Mouse (Mus musculus): ENCODE measurements at regions not wholly inside any gene's neighbourhood (a gene's known extent, or its start where the extent isn't known, plus 50 kb on each side); places are given as distances from the start of the nearest gene placed in this dataset.

GRCm38 (mm10) chr6:51272136-51272736 lies 160.2 kb upstream of the Nfe2l3 start:
- no peaks in the 10 kb centered on the region for H3K4me1 ChIP-seq (replicated peaks; ENCODE audit: control insufficient read depth, insufficient read depth)
- no peak overlapping the region for H3K27ac ChIP-seq (replicated peaks)
- peak; percentile 44 for DNase-seq (ENCODE audit: low spot score)
- H3K9ac ChIP-seq (ENCODE audit: low read length) = no peak overlapping the region
- TF ChIP-seq EP300 (optimal IDR thresholded peaks at IDR 0.05) = no peak
- no peak overlapping the region for H3K4me3 ChIP-seq (ENCODE audit: low read depth, low read length)
- 51% methylated on average over 19 of the region's 19 CpGs for WGBS
- H3K27me3 ChIP-seq (ENCODE audit: control insufficient read depth, insufficient read depth, low read length) = no peaks in the 10 kb centered on the region
- no peak for ATAC-seq (ENCODE audit: low FRiP score, low TSS enrichment)
- H3K4me2 ChIP-seq (replicated peaks; ENCODE audit: low read depth) = no peak overlapping the region
- no peaks in the 10 kb centered on the region for H3K36me3 ChIP-seq (ENCODE audit: control insufficient read depth, insufficient read depth, low read length)
- H3K9me3 ChIP-seq (ENCODE audit: control insufficient read depth, low read length) = no peaks in the 10 kb centered on the region

- no peak for DNase-seq (ENCODE audit: low spot score)
- no peak for ATAC-seq (ENCODE audit: low FRiP score, low TSS enrichment)
- Histone ChIP-seq H3K4me1 (replicated peaks; ENCODE audit: control insufficient read depth, insufficient read depth) (no peaks in the 10 kb centered on the region), H3K4me3 (ENCODE audit: low read depth, low read length) (no peak overlapping the region), H3K27ac (replicated peaks) (no peak overlapping the region), H3K36me3 (ENCODE audit: control insufficient read depth, insufficient read depth, low read length) (no peaks in the 10 kb centered on the region), H3K9ac (ENCODE audit: low read length) (no peak overlapping the region), H3K4me2 (replicated peaks; ENCODE audit: low read depth) (no peak overlapping the region), H3K9me3 (ENCODE audit: control insufficient read depth, low read length) (no peaks in the 10 kb centered on the region), H3K27me3 (ENCODE audit: control insufficient read depth, insufficient read depth, low read length) (no peaks in the 10 kb centered on the region)
- TF ChIP-seq EP300 (optimal IDR thresholded peaks at IDR 0.05) = no peak
- WGBS = 55% methylated on average over 10 of the region's 10 CpGs
These were observed 153.0 kb upstream of the Nfe2l3 start for GRCm38 (mm10) chr6:51279491-51279890.

GRCm38 (mm10) chr6:51280231-51280630 lies 152.2 kb upstream of the Nfe2l3 start:
- Histone ChIP-seq H3K27ac (replicated peaks) (no peak overlapping the region), H3K36me3 (ENCODE audit: control insufficient read depth, insufficient read depth, low read length) (no peaks in the 10 kb centered on the region), H3K4me1 (replicated peaks; ENCODE audit: control insufficient read depth, insufficient read depth) (no peaks in the 10 kb centered on the region), H3K9ac (ENCODE audit: low read length) (no peak overlapping the region), H3K4me2 (replicated peaks; ENCODE audit: low read depth) (no peak overlapping the region), H3K4me3 (ENCODE audit: low read depth, low read length) (no peak overlapping the region), H3K27me3 (ENCODE audit: control insufficient read depth, insufficient read depth, low read length) (no peaks in the 10 kb centered on the region), H3K9me3 (ENCODE audit: control insufficient read depth, low read length) (no peaks in the 10 kb centered on the region)
- ATAC-seq (ENCODE audit: low FRiP score, low TSS enrichment) = no peak
- TF ChIP-seq CTCF (IDR thresholded peaks at IDR 0.05; ENCODE audit: low read depth) (no peak), EP300 (optimal IDR thresholded peaks at IDR 0.05) (no peak)
- DNase-seq (ENCODE audit: low spot score) = no peak
- WGBS = 57% methylated on average over 7 of the region's 7 CpGs

GRCm38 (mm10) chr6:51283916-51284706 lies 148.4 kb upstream of the Nfe2l3 start:
- WGBS = 29% methylated on average over 11 of the region's 11 CpGs
- no peak overlapping the region for H3K9ac ChIP-seq (ENCODE audit: low read length)
- no peak overlapping the region for H3K27ac ChIP-seq (replicated peaks)
- no peaks in the 10 kb centered on the region for H3K4me1 ChIP-seq (replicated peaks; ENCODE audit: control insufficient read depth, insufficient read depth)
- no peaks in the 10 kb centered on the region for H3K9me3 ChIP-seq (ENCODE audit: control insufficient read depth, low read length)
- H3K4me2 ChIP-seq (replicated peaks; ENCODE audit: low read depth) = no peak overlapping the region
- no peaks in the 10 kb centered on the region for H3K27me3 ChIP-seq (ENCODE audit: control insufficient read depth, insufficient read depth, low read length)
- ATAC-seq (ENCODE audit: low FRiP score, low TSS enrichment) (no peak), DNase-seq (ENCODE audit: low spot score) (no peak)
- H3K4me3 ChIP-seq (ENCODE audit: low read depth, low read length) = no peak overlapping the region
- TF ChIP-seq CTCF (IDR thresholded peaks at IDR 0.05; ENCODE audit: low read depth) = no peak
- TF ChIP-seq EP300 (optimal IDR thresholded peaks at IDR 0.05) = no peak
- no peaks in the 10 kb centered on the region for H3K36me3 ChIP-seq (ENCODE audit: control insufficient read depth, insufficient read depth, low read length)

GRCm38 (mm10) chr6:51284881-51285280 lies 147.6 kb upstream of the Nfe2l3 start:
- Histone ChIP-seq H3K9me3 (ENCODE audit: control insufficient read depth, low read length) (no peaks in the 10 kb centered on the region), H3K27ac (replicated peaks) (no peak overlapping the region), H3K4me1 (replicated peaks; ENCODE audit: control insufficient read depth, insufficient read depth) (no peaks in the 10 kb centered on the region), H3K4me3 (ENCODE audit: low read depth, low read length) (no peak overlapping the region), H3K4me2 (replicated peaks; ENCODE audit: low read depth) (no peak overlapping the region), H3K9ac (ENCODE audit: low read length) (no peak overlapping the region), H3K36me3 (ENCODE audit: control insufficient read depth, insufficient read depth, low read length) (no peaks in the 10 kb centered on the region), H3K27me3 (ENCODE audit: control insufficient read depth, insufficient read depth, low read length) (no peaks in the 10 kb centered on the region)
- no peak for TF ChIP-seq EP300 (optimal IDR thresholded peaks at IDR 0.05)
- TF ChIP-seq CTCF (IDR thresholded peaks at IDR 0.05; ENCODE audit: low read depth) = no peak
- WGBS = 73% methylated on average over 9 of the region's 9 CpGs
- no peak for ATAC-seq (ENCODE audit: low FRiP score, low TSS enrichment)
- DNase-seq (ENCODE audit: low spot score) = no peak

GRCm38 (mm10) chr6:51286836-51287235 lies 145.6 kb upstream of the Nfe2l3 start:
- H3K9ac ChIP-seq (ENCODE audit: low read length) = no peak overlapping the region
- H3K4me1 ChIP-seq (replicated peaks; ENCODE audit: control insufficient read depth, insufficient read depth) = no peaks in the 10 kb centered on the region
- no peak for ATAC-seq (ENCODE audit: low FRiP score, low TSS enrichment)
- no peak overlapping the region for H3K4me3 ChIP-seq (ENCODE audit: low read depth, low read length)
- no peaks in the 10 kb centered on the region for H3K36me3 ChIP-seq (ENCODE audit: control insufficient read depth, insufficient read depth, low read length)
- WGBS = 88% methylated on average over 2 of the region's 2 CpGs
- no peaks in the 10 kb centered on the region for H3K27me3 ChIP-seq (ENCODE audit: control insufficient read depth, insufficient read depth, low read length)
- H3K4me2 ChIP-seq (replicated peaks; ENCODE audit: low read depth) = no peak overlapping the region
- H3K27ac ChIP-seq (replicated peaks) = no peak overlapping the region
- no peaks in the 10 kb centered on the region for H3K9me3 ChIP-seq (ENCODE audit: control insufficient read depth, low read length)
- TF ChIP-seq CTCF (IDR thresholded peaks at IDR 0.05; ENCODE audit: low read depth) (no peak), EP300 (optimal IDR thresholded peaks at IDR 0.05) (no peak)
- no peak for DNase-seq (ENCODE audit: low spot score)

Measured in stomach, postnatal 0 days (tissue).